In the genomic region with DNA sequence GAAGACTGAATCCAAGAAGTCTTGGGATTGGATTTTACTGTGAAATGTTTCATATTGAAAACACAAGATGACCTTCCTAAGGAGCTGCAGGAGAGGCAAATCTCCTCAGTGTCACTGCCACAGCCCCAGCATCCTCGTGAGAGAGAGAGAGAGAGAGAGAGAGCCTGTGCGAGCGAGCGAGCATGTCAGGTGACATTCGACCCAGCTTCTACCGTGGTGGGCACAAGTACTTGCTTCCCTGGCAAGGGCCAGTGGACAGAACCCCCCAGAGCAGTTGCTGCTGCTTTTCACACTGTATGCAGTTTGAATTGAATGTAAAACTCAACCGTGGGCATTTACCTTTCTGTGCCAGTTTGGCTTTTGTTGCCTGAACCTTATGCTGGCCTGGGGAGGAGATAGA, we compare ENCODE assay signal across 31 mouse cellular contexts.
"Had no signal": no experiment of that assay in that cellular context is flagged by ENCODE, and none has a peak within 500 bp of the region (broad histone marks: within the 10 kb centered on the region; RNA-seq: fewer than 3 reads in every experiment).

No protein-coding gene starts in this region.

- H3K27me3 ChIP-seq: limb, embryonic 12.5 days; limb, embryonic 13.5 days; limb, embryonic 15.5 days; liver, embryonic 12.5 days; liver, embryonic 13.5 days; liver, embryonic 15.5 days; lung, embryonic 15.5 days; megakaryocyte, embryonic 14.5 days; midbrain, embryonic 12.5 days; midbrain, embryonic 13.5 days; midbrain, embryonic 15.5 days; neural tube, embryonic 12.5 days; neural tube, embryonic 13.5 days had no signal

- ATAC-seq: liver, embryonic 12.5 days; liver, postnatal 0 days; lung, postnatal 0 days; midbrain, embryonic 13.5 days; midbrain, embryonic 15.5 days; midbrain, embryonic 16.5 days had no signal

- H3K27ac ChIP-seq: limb, embryonic 10.5 days; limb, embryonic 12.5 days; limb, embryonic 13.5 days; limb, embryonic 15.5 days; liver, embryonic 12.5 days; liver, embryonic 13.5 days; liver, embryonic 14.5 days; liver, embryonic 15.5 days; lung, embryonic 15.5 days; macrophage; midbrain, embryonic 10.5 days; midbrain, embryonic 12.5 days; midbrain, embryonic 13.5 days; midbrain, embryonic 15.5 days; neural tube, embryonic 12.5 days; neural tube, embryonic 13.5 days had no signal

- H3K4me3 ChIP-seq: limb, embryonic 10.5 days; limb, embryonic 12.5 days; limb, embryonic 13.5 days; limb, embryonic 15.5 days; liver, embryonic 12.5 days; liver, embryonic 13.5 days; liver, embryonic 15.5 days; lung, embryonic 15.5 days; megakaryocyte, embryonic 14.5 days; midbrain, embryonic 10.5 days; midbrain, embryonic 12.5 days; midbrain, embryonic 13.5 days; midbrain, embryonic 15.5 days; neural tube, embryonic 12.5 days; neural tube, embryonic 13.5 days had no signal

- H3K9me3 ChIP-seq: limb, embryonic 10.5 days; limb, embryonic 12.5 days; limb, embryonic 13.5 days; limb, embryonic 15.5 days; liver, embryonic 12.5 days; liver, embryonic 13.5 days; liver, embryonic 15.5 days; lung, embryonic 15.5 days; midbrain, embryonic 10.5 days; midbrain, embryonic 12.5 days; midbrain, embryonic 13.5 days; midbrain, embryonic 15.5 days; neural tube, embryonic 12.5 days; neural tube, embryonic 13.5 days had no signal

- H3K4me1 ChIP-seq: limb, embryonic 12.5 days; limb, embryonic 13.5 days; limb, embryonic 15.5 days; lung, embryonic 15.5 days; midbrain, embryonic 10.5 days; midbrain, embryonic 12.5 days; midbrain, embryonic 13.5 days; midbrain, embryonic 15.5 days; neural tube, embryonic 12.5 days had no signal

- H3K4me2 ChIP-seq: limb, embryonic 12.5 days; limb, embryonic 13.5 days; limb, embryonic 15.5 days; liver, embryonic 11.5 days; liver, embryonic 12.5 days; liver, embryonic 13.5 days; liver, embryonic 15.5 days; lung, embryonic 14.5 days; lung, embryonic 15.5 days; midbrain, embryonic 11.5 days; midbrain, embryonic 12.5 days; midbrain, embryonic 13.5 days; midbrain, embryonic 15.5 days; neural tube, embryonic 12.5 days; neural tube, embryonic 13.5 days had no signal

- DNase-seq: left cerebral cortex, postnatal 4 days; liver; liver, embryonic 13.5 days; liver, postnatal 0 days; lung, adult 2 months; lung, embryonic 14.5 days; lung, postnatal 10 days; lung, postnatal 14 days; lung, postnatal 36 days; lung, postnatal 4 days; midbrain, embryonic 14.5 days had no signal
